Mouse (Mus musculus): ENCODE data around the gene Ube2c.

Ube2c gene

DNA sequence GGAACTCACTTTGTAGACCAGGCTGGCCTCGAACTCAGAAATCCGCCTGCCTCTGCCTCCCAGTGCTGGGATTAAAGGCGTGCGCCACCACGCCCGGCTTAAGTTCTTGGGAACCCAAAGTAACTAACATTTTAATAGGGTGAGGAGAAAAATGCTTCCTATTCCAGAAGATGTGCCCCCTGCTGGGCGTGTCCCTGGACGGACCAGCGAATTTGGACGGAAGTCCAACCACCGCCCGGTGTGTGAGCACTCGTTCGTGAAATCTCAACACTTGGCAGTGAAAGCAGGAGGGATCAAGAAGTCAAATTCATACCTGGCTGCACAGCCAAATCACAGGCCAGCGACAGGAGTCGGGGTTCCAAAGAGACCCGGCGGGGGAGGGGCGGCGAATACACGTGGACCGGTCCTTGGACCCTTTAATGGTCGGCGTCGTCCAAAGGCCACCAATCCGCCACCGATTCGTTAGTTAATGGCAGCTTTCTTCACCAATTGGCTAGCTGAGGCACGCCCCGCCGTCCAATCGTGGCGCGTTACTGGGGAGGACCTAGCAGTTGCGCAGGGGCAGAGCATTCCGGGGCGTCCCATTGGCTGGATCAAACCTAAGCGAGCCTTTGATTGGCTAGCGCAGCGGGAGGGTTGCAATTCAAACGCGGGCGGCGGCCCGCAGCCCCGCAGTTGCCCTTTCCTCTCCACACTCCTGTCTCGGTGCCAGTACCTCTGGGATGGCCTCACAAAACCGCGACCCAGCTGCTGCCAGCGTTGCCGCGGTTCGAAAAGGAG is at the start of gene Ube2c:
Gene Ube2c, plus strand, starts transcription at position 641 of the 780 bp plus-strand sequence.
- peak; percentile 98 to 99 for DNase-seq (ENCODE audit: inconsistent age in 2 of 2, low spot score in 1 of 2)

GRCm38 (mm10) chr2:164723276-164723675 is 46.4 kb upstream of the Ube2c start:
- no peak for DNase-seq (ENCODE audit: inconsistent age in 2 of 2, low spot score in 1 of 2)

DNA sequence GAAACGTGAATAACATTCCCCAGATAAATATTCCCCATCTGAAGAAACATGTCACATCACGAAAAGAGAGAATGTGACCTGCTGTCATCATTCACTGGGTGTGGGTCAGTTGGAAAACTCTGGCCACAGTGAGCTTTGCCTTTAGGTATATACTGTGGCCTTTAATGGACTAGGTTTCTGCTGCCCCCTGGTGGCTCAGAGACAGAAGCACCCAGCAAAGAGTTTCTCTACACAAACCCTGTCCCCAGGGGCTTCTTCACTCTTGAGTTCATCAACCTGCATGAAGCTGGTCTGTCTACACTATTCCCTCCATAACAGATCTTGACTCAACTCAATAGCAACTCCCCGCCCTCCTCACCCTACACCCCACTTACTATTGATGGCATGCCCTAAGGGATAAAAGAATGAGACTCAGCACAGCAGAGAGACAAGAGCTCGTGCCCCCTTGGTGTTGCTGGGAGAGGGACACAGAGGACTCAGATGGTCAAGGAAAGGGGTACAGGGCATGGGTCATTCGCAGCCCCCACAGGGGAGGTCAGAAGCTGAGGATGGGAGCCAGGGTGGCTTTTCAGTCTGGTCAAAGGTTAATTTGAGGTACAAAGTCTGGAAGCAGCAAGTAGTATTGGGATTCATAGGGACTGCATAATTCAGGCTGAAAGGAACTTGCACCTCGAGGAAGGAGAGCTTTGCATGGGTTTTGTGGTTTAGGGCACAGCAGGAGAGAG is 43.6 kb upstream of the Ube2c start:
- DNase-seq (ENCODE audit: inconsistent age in 2 of 2, low spot score in 1 of 2) = peak; percentile 55 to 86

DNA sequence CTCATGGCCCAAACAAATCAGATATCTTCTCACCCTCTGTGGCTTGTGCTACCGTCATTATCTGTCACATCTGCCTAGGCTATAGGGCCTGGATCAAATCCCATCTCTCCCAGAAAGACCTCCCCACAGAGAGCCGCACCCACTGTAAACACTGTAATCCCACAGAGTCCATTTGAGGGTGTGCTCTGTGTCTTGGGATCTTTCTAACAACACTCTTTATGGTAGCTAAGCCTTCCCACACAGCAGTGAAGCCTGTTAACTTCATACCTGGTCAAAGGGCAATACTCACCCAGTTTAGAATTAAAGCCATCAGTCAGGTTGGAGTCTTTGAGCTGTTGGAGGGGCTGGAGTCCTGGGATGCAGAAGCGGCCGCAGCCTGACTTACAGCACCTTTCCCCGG is 38.0 kb upstream of the Ube2c start:
- DNase-seq (ENCODE audit: inconsistent age in 2 of 2, low spot score in 1 of 2) = no peak

DNA sequence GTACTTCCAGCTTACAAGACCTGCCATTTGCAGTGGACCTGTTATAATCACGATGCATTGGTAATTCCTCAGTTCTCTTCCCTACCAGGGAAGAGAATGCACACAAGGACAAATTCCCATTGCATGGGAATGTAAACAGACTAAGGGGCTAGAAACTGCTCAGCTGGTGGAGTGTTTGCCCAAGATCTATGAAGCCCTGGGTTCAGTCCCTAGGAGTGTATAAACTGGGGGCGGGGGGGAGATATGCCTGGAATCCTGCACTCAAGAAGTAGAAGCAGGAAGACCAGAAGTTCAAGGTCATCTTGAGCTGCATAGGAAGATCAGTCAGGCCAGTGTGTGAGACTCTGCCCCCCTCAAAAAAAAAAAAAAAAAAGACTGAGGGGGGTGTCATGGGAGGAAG is 36.4 kb upstream of the Ube2c start:
- DNase-seq (ENCODE audit: inconsistent age in 2 of 2, low spot score in 1 of 2) = no peak

DNA sequence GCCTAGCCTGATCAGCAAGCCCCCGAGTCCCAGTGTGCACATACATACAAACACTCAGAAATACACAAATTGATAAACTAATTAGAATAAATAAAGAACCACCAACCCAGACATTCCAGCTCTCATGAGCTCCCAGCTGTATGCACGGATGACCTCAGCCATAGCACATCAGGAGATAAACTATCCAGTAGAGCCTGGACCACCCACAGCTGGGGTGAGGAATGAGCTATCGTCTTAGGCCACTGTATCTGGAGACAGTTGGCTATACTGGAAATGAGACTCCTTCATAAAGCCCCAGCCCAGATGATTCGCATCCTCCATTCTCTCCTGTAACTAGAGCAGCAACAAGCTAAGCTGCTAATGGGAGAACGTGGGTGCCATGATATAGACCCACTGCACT is 34.9 kb upstream of the Ube2c start:
- no peak for DNase-seq (ENCODE audit: inconsistent age in 2 of 2, low spot score in 1 of 2)

DNA sequence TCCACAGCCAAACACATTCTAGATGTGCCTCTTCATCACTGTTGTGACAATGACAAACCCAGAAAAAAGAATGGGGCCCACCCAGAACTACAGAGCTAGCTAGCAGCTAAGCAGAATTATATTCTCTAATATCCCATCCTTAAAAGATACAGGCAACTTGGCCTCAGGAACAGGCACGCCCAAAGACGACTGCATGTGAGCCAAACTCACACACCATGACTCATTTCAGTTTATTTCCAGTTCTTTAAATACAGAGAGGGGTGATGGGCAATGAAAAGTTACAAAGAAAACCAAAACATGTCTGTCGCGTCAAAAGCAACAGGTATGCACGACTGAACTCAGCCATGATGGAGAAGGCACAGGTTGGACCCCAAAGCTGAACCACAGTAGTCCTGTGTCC is 34.3 kb upstream of the Ube2c start:
- DNase-seq (ENCODE audit: inconsistent age in 2 of 2, low spot score in 1 of 2) = no peak

- DNase-seq (ENCODE audit: inconsistent age in 2 of 2, low spot score in 1 of 2) = no peak
These were observed 32.2 kb upstream of the Ube2c start for GRCm38 (mm10) chr2:164737377-164738090.

- DNase-seq (ENCODE audit: inconsistent age in 2 of 2, low spot score in 1 of 2) = no peak
These were observed 29.8 kb upstream of the Ube2c start for GRCm38 (mm10) chr2:164739876-164740275.

- no peak for DNase-seq (ENCODE audit: inconsistent age in 2 of 2, low spot score in 1 of 2)
These were observed 24.7 kb upstream of the Ube2c start for GRCm38 (mm10) chr2:164744987-164745386.

- peak; percentile 95 to 98 for DNase-seq (ENCODE audit: inconsistent age in 2 of 2, low spot score in 1 of 2)
These were observed 23.7 kb upstream of the Ube2c start, which contains the start of the genes Wfdc3 and Dnttip1 for GRCm38 (mm10) chr2:164745843-164746479. Gene Wfdc3, minus strand, starts transcription at chr2:164745931. Gene Dnttip1, plus strand, starts transcription at chr2:164745983.

- DNase-seq (ENCODE audit: inconsistent age in 2 of 2, low spot score in 1 of 2) = no peak
These were observed 23.0 kb upstream of the Ube2c start for GRCm38 (mm10) chr2:164746693-164747092.

DNA sequence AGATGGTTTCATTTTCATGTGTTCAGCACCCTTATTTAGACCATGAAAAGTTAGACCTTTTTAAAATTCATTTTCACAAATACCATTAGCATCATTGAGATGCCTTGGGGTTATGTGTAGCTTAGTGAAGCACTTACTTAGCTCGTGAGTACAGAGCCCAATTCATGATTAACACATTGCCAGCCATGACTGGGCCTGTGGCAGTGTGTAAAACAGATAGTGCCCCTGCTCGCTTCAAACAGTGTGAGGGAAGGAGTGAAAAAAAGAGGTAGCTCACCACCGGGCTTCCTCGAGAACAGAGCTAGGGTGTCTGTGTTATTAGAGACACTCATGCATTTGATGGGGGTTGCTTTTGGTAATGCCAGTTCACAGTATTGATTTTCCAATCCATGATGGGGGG is 21.5 kb upstream of the Ube2c start:
- no peak for DNase-seq (ENCODE audit: inconsistent age in 2 of 2, low spot score in 1 of 2)

- peak in 1 of 2 experiments; percentile 79 for DNase-seq (ENCODE audit: inconsistent age in 2 of 2, low spot score in 1 of 2)
These were observed 20.7 kb upstream of the Ube2c start for GRCm38 (mm10) chr2:164748991-164749390.

GRCm38 (mm10) chr2:164752454-164752853 is 17.2 kb upstream of the Ube2c start:
- peak in 1 of 2 experiments; percentile 59 for DNase-seq (ENCODE audit: inconsistent age in 2 of 2, low spot score in 1 of 2)

DNA sequence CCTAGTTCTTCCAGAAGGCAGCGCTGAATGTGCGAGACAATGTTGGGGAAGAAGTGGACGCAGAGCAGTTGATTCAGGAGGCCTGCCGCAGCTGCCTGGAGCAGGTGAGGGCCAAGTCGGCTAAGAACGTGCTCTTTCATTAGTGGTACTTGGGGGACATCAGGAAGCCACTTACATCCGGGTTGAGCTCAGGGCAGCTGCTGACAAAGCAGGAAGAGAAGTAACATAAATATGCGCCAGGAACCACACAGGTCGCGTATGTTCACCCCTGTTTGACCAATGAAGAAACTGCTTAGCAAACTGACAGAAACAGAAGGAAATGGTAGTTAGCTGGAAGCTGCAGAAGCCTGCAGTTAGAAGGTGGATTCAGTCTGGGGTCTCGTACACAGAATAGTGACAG is 15.6 kb upstream of the Ube2c start:
- DNase-seq (ENCODE audit: inconsistent age in 2 of 2, low spot score in 1 of 2) = no peak

DNA sequence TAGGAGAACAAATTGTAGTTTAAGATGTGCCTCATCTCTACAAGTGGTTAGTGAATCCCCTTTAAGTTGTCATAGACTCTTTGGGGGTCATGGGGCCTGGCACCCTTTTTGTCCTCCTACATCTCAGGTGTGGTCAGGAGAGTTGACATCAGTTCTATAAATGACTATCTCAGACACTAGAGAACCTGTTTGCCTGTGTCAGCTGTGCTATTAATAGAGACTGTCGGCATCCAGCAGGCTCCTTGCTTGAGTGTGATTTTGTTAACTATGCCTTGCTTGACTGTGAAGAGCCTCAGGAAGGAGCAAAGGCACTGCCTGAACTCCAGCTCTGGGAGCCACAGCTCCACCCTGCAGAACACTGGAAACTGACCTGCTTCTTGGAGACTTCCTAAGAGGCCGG is 14.9 kb upstream of the Ube2c start:
- DNase-seq (ENCODE audit: inconsistent age in 2 of 2, low spot score in 1 of 2) = no peak

GRCm38 (mm10) chr2:164757841-164758240 is 11.9 kb upstream of the Ube2c start:
- DNase-seq (ENCODE audit: inconsistent age in 2 of 2, low spot score in 1 of 2) = no peak

DNA sequence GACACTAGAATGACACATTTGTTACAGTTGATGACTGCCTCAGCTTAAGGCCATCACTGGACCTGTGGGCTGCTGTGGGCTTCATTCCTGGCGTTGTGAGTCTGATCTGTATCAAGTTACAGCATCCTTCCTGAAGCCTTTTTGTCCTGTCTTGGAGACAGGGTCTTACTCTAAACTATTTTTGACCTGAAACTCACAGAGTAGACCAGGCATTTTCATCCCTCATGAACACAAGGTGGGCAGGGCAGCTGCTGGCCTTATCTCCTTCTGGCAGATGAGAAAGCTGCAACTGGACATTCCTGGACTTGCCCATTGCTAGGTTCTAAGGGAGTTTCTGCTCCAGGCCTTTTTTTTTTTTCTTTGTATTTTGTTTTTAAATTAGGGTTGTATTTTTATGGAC is 11.0 kb upstream of the Ube2c start:
- DNase-seq (ENCODE audit: inconsistent age in 2 of 2, low spot score in 1 of 2) = no peak

DNA sequence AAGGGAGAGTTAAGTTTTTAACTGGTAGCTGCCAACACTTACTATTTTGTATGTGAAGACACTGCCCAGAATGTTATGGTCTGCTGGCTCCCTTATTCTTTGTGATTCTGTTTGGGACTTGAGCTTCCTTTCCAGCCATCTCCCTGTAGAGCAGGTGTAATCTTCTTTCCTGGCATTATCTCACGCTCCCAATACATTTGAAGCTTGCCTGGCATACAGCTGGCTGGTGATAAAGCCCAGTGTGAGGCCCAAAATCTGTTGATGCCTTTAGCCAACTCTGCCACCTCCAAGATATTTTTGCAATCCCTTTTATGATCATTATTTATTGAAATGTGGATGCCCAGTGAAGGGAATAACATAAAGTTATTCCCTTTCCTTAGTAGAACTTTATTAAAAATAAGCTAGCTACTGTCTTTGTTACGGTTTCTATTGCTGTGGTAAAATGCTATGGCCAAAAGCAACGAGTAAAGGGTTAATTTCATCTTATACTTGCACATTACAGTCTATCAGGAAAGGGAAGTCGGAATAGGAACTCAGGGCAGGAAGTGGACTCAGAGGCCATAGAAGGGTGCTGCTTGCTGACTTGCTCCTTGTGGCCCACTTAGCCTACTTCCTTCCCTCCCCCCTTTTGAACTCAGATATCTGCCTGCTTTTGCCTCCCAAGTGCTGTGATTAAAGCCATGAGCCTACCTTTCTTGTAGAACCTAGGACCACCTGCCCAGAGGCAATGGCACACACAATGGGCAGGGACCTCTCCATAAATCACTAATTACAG is 9.5 kb upstream of the Ube2c start:
- no peak for DNase-seq (ENCODE audit: inconsistent age in 2 of 2, low spot score in 1 of 2)

Measured in adrenal gland, adult (tissue).